Mouse (Mus musculus): ENCODE data around the gene Usp46.

GRCm38 (mm10) chr5:73998966-73999365 is 69.3 kb downstream of the Usp46 start:
- TF ChIP-seq CTCF (IDR thresholded peaks at IDR 0.05; ENCODE audit: borderline replicate concordance, control insufficient read depth, extremely low read depth, insufficient read depth, low read length, poor library complexity) (no peak), POLR2A (IDR thresholded peaks at IDR 0.05; ENCODE audit: control insufficient read depth, extremely low read depth, insufficient read depth, low read length, poor library complexity) (no peak)

Measured in thymus, adult 2 months (tissue).